Mouse (Mus musculus): ENCODE measurements around the gene Tpo.

Gene Tpo

GRCm38 (mm10) chr12:30008741-30009140 lies 123.7 kb downstream of the Tpo start:
- DNase-seq: no peak

GRCm38 (mm10) chr12:30006586-30006985 lies 125.8 kb downstream of the Tpo start:
- no peak for DNase-seq
